ENCODE assay signal across 8 mouse cellular contexts in the genomic region with DNA sequence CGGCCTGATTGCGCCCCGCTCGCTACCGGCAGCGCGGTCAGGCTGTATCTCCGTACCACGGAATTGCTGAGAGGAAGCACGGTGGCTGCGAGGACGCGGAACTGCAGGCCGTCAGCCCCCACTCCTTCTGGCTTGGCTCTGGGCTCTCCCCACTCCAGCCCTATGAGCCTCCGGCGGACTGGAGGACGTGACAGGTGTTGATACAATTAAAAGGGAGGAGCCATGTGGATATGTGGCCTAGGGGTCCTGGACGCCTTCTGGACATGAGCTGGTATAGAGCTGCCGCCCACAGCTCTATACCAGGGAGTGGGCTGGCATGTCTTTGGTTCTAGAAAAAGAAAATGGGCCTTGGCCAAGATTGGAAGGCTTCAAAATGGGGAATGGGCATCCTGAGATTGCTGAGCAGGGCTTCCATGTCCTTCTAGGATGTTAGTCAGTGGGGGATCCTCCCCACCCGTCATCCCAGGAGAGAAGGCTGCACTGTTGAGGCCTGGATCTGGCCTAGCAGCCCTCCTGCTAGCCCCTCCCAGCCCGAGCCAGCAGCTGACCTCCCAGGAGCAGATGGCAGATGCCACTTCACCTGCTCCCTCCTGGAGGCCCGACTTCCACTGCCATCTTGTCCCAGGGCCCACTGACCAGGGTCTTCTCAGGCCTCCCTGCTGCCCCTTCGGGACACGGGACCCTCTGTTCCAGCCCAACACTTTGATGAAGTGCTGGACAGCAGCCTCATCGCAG. TPM values are rescaled to one million over a fixed set of nuclear protein-coding genes. Genes with fewer than 3 reads are reported as not detected.
A peak's percentile ranks its signal among the peaks of the same experiment; 100 is the strongest.
DNase-seq lines count a peak whose midpoint lies in the region; ATAC-seq lines count a peak whose summit lies in the region.

No protein-coding gene starts in this region.

- peak overlapping the region; percentile 81 for H3K4me2 ChIP-seq in neural tube, embryonic 11.5 days (ENCODE audit: low read depth)
- H3K4me2 ChIP-seq in midbrain, embryonic 11.5 days = peak overlapping the region; percentile 80

- no peaks in the 10 kb centered on the region for H3K36me3 ChIP-seq in neural tube, embryonic 11.5 days (ENCODE audit: control insufficient read depth, insufficient read depth, low read length)
- no peaks in the 10 kb centered on the region for H3K36me3 ChIP-seq in midbrain, embryonic 11.5 days (ENCODE audit: control insufficient read depth, insufficient read depth, low read length)

- H3K4me3 ChIP-seq in neural tube, embryonic 11.5 days (ENCODE audit: low read depth, low read length) = peak overlapping the region; percentile 52
- peak overlapping the region; percentile 83 for H3K4me3 ChIP-seq in midbrain, embryonic 11.5 days (ENCODE audit: low read depth, low read length)

- DNase-seq in frontal cortex, postnatal 25 days (ENCODE audit: low spot score in 2 of 2) = no peak
- DNase-seq in neural tube, embryonic 11.5 days (ENCODE audit: low spot score) = peak; percentile 48
- DNase-seq in neural tube, embryonic 10.5 days (ENCODE audit: extremely low spot score, low spot score) = no peak
- DNase-seq in midbrain, embryonic 11.5 days (ENCODE audit: low spot score, missing footprints) = peak; percentile 95
- no peak for DNase-seq in T-cell, adult 2 months (ENCODE audit: low spot score)
- no peak for DNase-seq in frontal cortex, postnatal 10 days (ENCODE audit: low spot score in 2 of 2)

- peak overlapping the region; percentile 88 for H3K9ac ChIP-seq in neural tube, embryonic 11.5 days (ENCODE audit: low read length)
- peak overlapping the region; percentile 89 for H3K9ac ChIP-seq in midbrain, embryonic 11.5 days (ENCODE audit: low read length)

- ATAC-seq in frontal cortex, adult (ENCODE audit: low TSS enrichment) = peak; percentile 14; the same call in 1 of the 2 replicates
- peak; percentile 68 for ATAC-seq in neural tube, embryonic 11.5 days (ENCODE audit: insufficient read depth, low FRiP score, low TSS enrichment)
- 0 out of 2 replicates have a peak, but pooled peaks have one; percentile 13 for ATAC-seq in granulocyte monocyte progenitor cell, adult 5-6 weeks (replicated peaks; ENCODE audit: poor library complexity, severe bottlenecking)
- peak; percentile 79 for ATAC-seq in midbrain, embryonic 11.5 days (ENCODE audit: low FRiP score)

- peak overlapping the region; percentile 87 for H3K27ac ChIP-seq in neural tube, embryonic 11.5 days (ENCODE audit: low read depth, low read length)
- H3K27ac ChIP-seq in midbrain, embryonic 11.5 days (ENCODE audit: low read depth, low read length) = peak overlapping the region; percentile 90

- H3K9me3 ChIP-seq in neural tube, embryonic 11.5 days (ENCODE audit: control insufficient read depth, low read length) = no peaks in the 10 kb centered on the region
- H3K9me3 ChIP-seq in midbrain, embryonic 11.5 days (ENCODE audit: control insufficient read depth, low read length) = no peaks in the 10 kb centered on the region

- no peaks in the 10 kb centered on the region for H3K27me3 ChIP-seq in neural tube, embryonic 11.5 days (ENCODE audit: control insufficient read depth, insufficient read depth, low read length)
- H3K27me3 ChIP-seq in midbrain, embryonic 11.5 days (ENCODE audit: control insufficient read depth, insufficient read depth, low read length) = peaks cover 2% of the 10 kb centered on the region; the same call in 1 of the 2 replicates

- WGBS in neural tube, embryonic 11.5 days = 2% methylated on average over 24 of the region's 25 CpGs
- WGBS in midbrain, embryonic 11.5 days = 8% methylated on average over 25 of the region's 25 CpGs

- H3K4me1 ChIP-seq in neural tube, embryonic 11.5 days (ENCODE audit: control insufficient read depth, insufficient read depth, low read length) = peaks cover 11% of the 10 kb centered on the region
- H3K4me1 ChIP-seq in midbrain, embryonic 11.5 days (ENCODE audit: control insufficient read depth, insufficient read depth, low read length) = peaks cover 18% of the 10 kb centered on the region

RNA-seq across cellular contexts. Expression of gene Fbxl16, which starts 0.9 kb away (rescaled TPM):
- 13.2 and 14.7 TPM in 2 replicates for polyA plus RNA-seq in neural tube, embryonic 11.5 days (2014; fragmentation: Nextera tagmentation; extraction: Ambion mirVana)
- not detected in 2 replicates for total RNA-seq in granulocyte monocyte progenitor cell, adult 5-6 weeks (2014; fragmentation: Nextera tagmentation)
- not detected in 2 replicates for total RNA-seq in granulocyte monocyte progenitor cell, adult 5-6 weeks (2017)
- polyA plus RNA-seq in midbrain, embryonic 11.5 days (2014; fragmentation: Nextera tagmentation; extraction: Ambion mirVana) = 11.2 and 12.0 TPM in 2 replicates

RNA-seq across cellular contexts. Expression of gene Metrn, which starts 12.8 kb away (rescaled TPM):
- polyA plus RNA-seq in neural tube, embryonic 11.5 days (2014; fragmentation: Nextera tagmentation; extraction: Ambion mirVana) = 29.4 and 38.8 TPM in 2 replicates
- 15.8 and 23.3 TPM in 2 replicates for total RNA-seq in granulocyte monocyte progenitor cell, adult 5-6 weeks (2014; fragmentation: Nextera tagmentation)
- total RNA-seq in granulocyte monocyte progenitor cell, adult 5-6 weeks (2017) = 33.5 and 64.4 TPM in 2 replicates
- polyA plus RNA-seq in midbrain, embryonic 11.5 days (2014; fragmentation: Nextera tagmentation; extraction: Ambion mirVana) = 21.3 and 32.1 TPM in 2 replicates

RNA-seq across cellular contexts. Expression of gene Wdr24, which starts 13.7 kb away (rescaled TPM):
- 29.2 and 31.8 TPM in 2 replicates for polyA plus RNA-seq in neural tube, embryonic 11.5 days (2014; fragmentation: Nextera tagmentation; extraction: Ambion mirVana)
- total RNA-seq in granulocyte monocyte progenitor cell, adult 5-6 weeks (2014; fragmentation: Nextera tagmentation) = 12.5 and 16.9 TPM in 2 replicates
- total RNA-seq in granulocyte monocyte progenitor cell, adult 5-6 weeks (2017) = 14.8 and 19.3 TPM in 2 replicates
- polyA plus RNA-seq in midbrain, embryonic 11.5 days (2014; fragmentation: Nextera tagmentation; extraction: Ambion mirVana) = 23.7 and 27.4 TPM in 2 replicates

RNA-seq across cellular contexts. Expression of gene AC134908.4, which starts 14.3 kb away (rescaled TPM):
- 0.78 TPM in 1 of 2 replicates, not detected in the other for polyA plus RNA-seq in neural tube, embryonic 11.5 days (2014; fragmentation: Nextera tagmentation; extraction: Ambion mirVana)
- total RNA-seq in granulocyte monocyte progenitor cell, adult 5-6 weeks (2014; fragmentation: Nextera tagmentation) = not detected in 2 replicates
- total RNA-seq in granulocyte monocyte progenitor cell, adult 5-6 weeks (2017) = not detected in 2 replicates
- not detected in 2 replicates for polyA plus RNA-seq in midbrain, embryonic 11.5 days (2014; fragmentation: Nextera tagmentation; extraction: Ambion mirVana)

RNA-seq across cellular contexts. Expression of gene Fam173a, which starts 17.1 kb away (rescaled TPM):
- polyA plus RNA-seq in neural tube, embryonic 11.5 days (2014; fragmentation: Nextera tagmentation; extraction: Ambion mirVana) = 65.7 and 66.6 TPM in 2 replicates
- 85.3 and 92.7 TPM in 2 replicates for total RNA-seq in granulocyte monocyte progenitor cell, adult 5-6 weeks (2014; fragmentation: Nextera tagmentation)
- total RNA-seq in granulocyte monocyte progenitor cell, adult 5-6 weeks (2017) = 31.9 and 43.1 TPM in 2 replicates
- polyA plus RNA-seq in midbrain, embryonic 11.5 days (2014; fragmentation: Nextera tagmentation; extraction: Ambion mirVana) = 69.1 and 71.4 TPM in 2 replicates

Comparison
In these comparisons a context has a peak if more than half of its experiments do, and no peak if none do; other contexts are left out.
1. DNase-seq: peak in neural tube, embryonic 11.5 days (single experiment) and midbrain, embryonic 11.5 days (single experiment); none in frontal cortex, postnatal 25 days (0 of 2), neural tube, embryonic 10.5 days (single experiment), T-cell, adult 2 months (single experiment) and frontal cortex, postnatal 10 days (0 of 2).
2. ATAC-seq: peak in every context shown above with its lines; median percentile 79 in midbrain, embryonic 11.5 days; 68 in neural tube, embryonic 11.5 days; 14 in frontal cortex, adult; 13 in granulocyte monocyte progenitor cell, adult 5-6 weeks.